14 mouse cellular contexts compared by ENCODE assay signal in genomic region chr3:120897221-120897620, GRCm38 (mm10).
DNase-seq lines count a peak whose midpoint lies in the region; ATAC-seq and TF ChIP-seq lines count a peak whose summit lies in the region.
"Had no signal": no experiment of that assay in that cellular context is flagged by ENCODE, and none has a peak within 500 bp of the region (broad histone marks: within the 10 kb centered on the region; RNA-seq: fewer than 3 reads in every experiment).

No protein-coding gene starts in this region.

- H3K36me3 ChIP-seq in forebrain, postnatal 0 days (ENCODE audit: insufficient read depth), result no peaks in the 10 kb centered on the region
- no peaks in the 10 kb centered on the region for H3K36me3 ChIP-seq in limb, embryonic 10.5 days
- H3K36me3 ChIP-seq: embryonic facial prominence, embryonic 12.5 days; hindbrain, embryonic 13.5 days had no signal

- WGBS in forebrain, postnatal 0 days, result 62% methylated on average over 12 of the region's 12 CpGs
- 93% methylated on average over 12 of the region's 12 CpGs for WGBS in limb, embryonic 10.5 days

- H3K27ac ChIP-seq in forebrain, postnatal 0 days (ENCODE audit: low read depth, low read length), result no peak overlapping the region
- H3K27ac ChIP-seq in limb, embryonic 10.5 days, result no peak overlapping the region
- H3K27ac ChIP-seq: embryonic facial prominence, embryonic 12.5 days; hindbrain, embryonic 13.5 days had no signal

- H3K4me2 ChIP-seq in forebrain, postnatal 0 days (ENCODE audit: low read depth), result no peak overlapping the region
- H3K4me2 ChIP-seq: embryonic facial prominence, embryonic 12.5 days; hindbrain, embryonic 13.5 days; lung, embryonic 14.5 days had no signal

- no peaks in the 10 kb centered on the region for H3K4me1 ChIP-seq in forebrain, postnatal 0 days (ENCODE audit: insufficient read depth)
- no peaks in the 10 kb centered on the region for H3K4me1 ChIP-seq in limb, embryonic 10.5 days
- H3K4me1 ChIP-seq: embryonic facial prominence, embryonic 12.5 days; hindbrain, embryonic 13.5 days had no signal

- no peak overlapping the region for H3K9ac ChIP-seq in forebrain, postnatal 0 days
- H3K9ac ChIP-seq: embryonic facial prominence, embryonic 12.5 days; hindbrain, embryonic 13.5 days; lung, embryonic 14.5 days had no signal

- H3K4me3 ChIP-seq in forebrain, postnatal 0 days (ENCODE audit: low read depth, low read length), result no peak overlapping the region
- no peak overlapping the region for H3K4me3 ChIP-seq in limb, embryonic 10.5 days
- H3K4me3 ChIP-seq: embryonic facial prominence, embryonic 12.5 days; hindbrain, embryonic 13.5 days had no signal

- no peak for TF ChIP-seq CTCF in forebrain, postnatal 0 days (IDR thresholded peaks at IDR 0.05; ENCODE audit: low read depth)

- ATAC-seq in frontal cortex, adult (ENCODE audit: low TSS enrichment), result peak; percentile 86
- ATAC-seq in forebrain, postnatal 0 days, result peak; percentile 50; the same call in 1 of the 2 replicates
- no peak for ATAC-seq in CD4-positive, CD25-positive, alpha-beta regulatory T cell, adult 4 months
- ATAC-seq: midbrain, embryonic 16.5 days had no signal

- no peaks in the 10 kb centered on the region for H3K27me3 ChIP-seq in forebrain, postnatal 0 days (ENCODE audit: insufficient read depth, low read length)
- H3K27me3 ChIP-seq in limb, embryonic 10.5 days (ENCODE audit: low read depth, poor library complexity, severe bottlenecking), result no peaks in the 10 kb centered on the region
- H3K27me3 ChIP-seq: embryonic facial prominence, embryonic 12.5 days; hindbrain, embryonic 13.5 days had no signal

- H3K9me3 ChIP-seq in forebrain, postnatal 0 days (ENCODE audit: low read length), result no peaks in the 10 kb centered on the region
- H3K9me3 ChIP-seq in limb, embryonic 10.5 days (replicated peaks), result no peaks in the 10 kb centered on the region
- H3K9me3 ChIP-seq: embryonic facial prominence, embryonic 12.5 days; hindbrain, embryonic 13.5 days had no signal

- DNase-seq in frontal cortex, postnatal 10 days (ENCODE audit: low spot score in 2 of 2), result no peak
- peak; percentile 93 for DNase-seq in brain, adult 2 months (ENCODE audit: low read depth, low spot score)
- peak; percentile 63 for DNase-seq in cerebellum, adult 8-10 months
- DNase-seq in forebrain, postnatal 0 days, result no peak
- DNase-seq in limb, embryonic 10.5 days (ENCODE audit: low spot score), result no peak
- DNase-seq in embryo, embryonic 10 days (ENCODE audit: low spot score), result no peak
- DNase-seq: kidney, adult 11 months; kidney, postnatal 36 days; lung, embryonic 14.5 days had no signal

Comparison
In these comparisons a context has a peak if more than half of its experiments do, and no peak if none do; other contexts are left out.
1. DNase-seq: peak in brain, adult 2 months (single experiment) and cerebellum, adult 8-10 months (single experiment); none in frontal cortex, postnatal 10 days (0 of 2), forebrain, postnatal 0 days (single experiment), limb, embryonic 10.5 days (single experiment) and embryo, embryonic 10 days (single experiment).